Mouse (Mus musculus) CH12F3 (cell line): ENCODE results near the gene Pacsin1.

ENCODE experiments used
- in situ Hi-C: fragments of 300-500 bp; cut with MboI; formaldehyde crosslinking; loops from 2 replicates; pipeline ENCODE4 v1.14.3; 2020; ENCODE audit warnings: low sequenced_read_pairs

Pacsin1 gene

GRCm38 (mm10) chr17:27675453-27675852, 20.1 kb downstream of the Pacsin1 start:
- in situ Hi-C loops: no loop called here

GRCm38 (mm10) chr17:27676270-27676669, 21.0 kb downstream of the Pacsin1 start:
- in situ Hi-C loops: no loop called here

- in situ Hi-C loops: no loop called here
Observed at GRCm38 (mm10) chr17:27677756-27678155, 22.4 kb downstream of the Pacsin1 start.

- in situ Hi-C loops: no loop called here
Observed at GRCm38 (mm10) chr17:27678924-27679813, 23.9 kb downstream of the Pacsin1 start.

- in situ Hi-C loops: no loop called here
Observed at GRCm38 (mm10) chr17:27684886-27685549, 29.7 kb downstream of the Pacsin1 start.

GRCm38 (mm10) chr17:27685550-27685913, 30.2 kb downstream of the Pacsin1 start:
- in situ Hi-C loops: no loop called here

- in situ Hi-C loops: no loop called here
Observed at GRCm38 (mm10) chr17:27686395-27686794, 31.1 kb downstream of the Pacsin1 start.

- in situ Hi-C loops: no loop called here
Observed at GRCm38 (mm10) chr17:27690993-27691693, 35.8 kb downstream of the Pacsin1 start.

- in situ Hi-C loops: no loop called here
Observed at GRCm38 (mm10) chr17:27699641-27700244, 44.4 kb downstream of the Pacsin1 start.

GRCm38 (mm10) chr17:27700812-27701211, 45.5 kb downstream of the Pacsin1 start:
- in situ Hi-C loops: no loop called here

GRCm38 (mm10) chr17:27701856-27702255, 46.5 kb downstream of the Pacsin1 start:
- in situ Hi-C loops: no loop called here

- in situ Hi-C loops: no loop called here
Observed at GRCm38 (mm10) chr17:27702518-27702917, 47.2 kb downstream of the Pacsin1 start.

- in situ Hi-C loops: no loop called here
Observed at GRCm38 (mm10) chr17:27703961-27704621, 48.8 kb downstream of the Pacsin1 start.

- in situ Hi-C loops: no loop called here
Observed at GRCm38 (mm10) chr17:27705661-27706060, 50.4 kb downstream of the Pacsin1 start.

GRCm38 (mm10) chr17:27707954-27708661, 52.8 kb downstream of the Pacsin1 start:
- in situ Hi-C loops: no loop called here

- in situ Hi-C loops: no loop called here
Observed at GRCm38 (mm10) chr17:27709650-27710049, 54.3 kb downstream of the Pacsin1 start.

GRCm38 (mm10) chr17:27712832-27713231, 57.5 kb downstream of the Pacsin1 start:
- in situ Hi-C loops: no loop called here

- in situ Hi-C loops: no loop called here
Observed at GRCm38 (mm10) chr17:27716804-27717203, 61.5 kb downstream of the Pacsin1 start.

- in situ Hi-C loops: no loop called here
Observed at GRCm38 (mm10) chr17:27718250-27718649, 62.9 kb downstream of the Pacsin1 start.

- in situ Hi-C loops: no loop called here
Observed at GRCm38 (mm10) chr17:27719663-27720062, 64.4 kb downstream of the Pacsin1 start.
